Mouse (Mus musculus) liver, embryonic 11.5 days (tissue): Measurements from ENCODE around the gene Trim27. TPM values are rescaled to one million over a fixed set of nuclear protein-coding genes. Genes with fewer than 3 reads are reported as not detected.

Experiments
- ATAC-seq: fragments of 200-750 bp; cut with Nextera tagmentation; replicated peaks from 2 replicates; pipeline ENCODE4 v1.8.0; 2017; ENCODE audit warnings: moderate number of reproducible peaks, mild to moderate bottlenecking, moderate TSS enrichment, moderate library complexity; ENCODE audit not compliant: low FRiP score
- DNase-seq: peaks from one replicate; pipeline ENCODE4 v3.0.0-alpha.2; 2017; ENCODE audit warnings: low spot score
- H3K27ac ChIP-seq: fragments of 300-500 bp; sonication (generic); 2 replicates; pipeline ENCODE4 v1.5.1; 2014; ENCODE audit warnings: mild to moderate bottlenecking, low read depth, low read length, control low read depth
- H3K27me3 ChIP-seq: fragments of 300-500 bp; sonication (generic); replicated peaks from 2 replicates; pipeline ENCODE4 v1.6.1; 2014; ENCODE audit warnings: low read length, mixed read lengths; ENCODE audit not compliant: control insufficient read depth, insufficient read depth
- H3K36me3 ChIP-seq: fragments of 300-500 bp; sonication (generic); 2 replicates; pipeline ENCODE4 v1.6.1; 2014; ENCODE audit warnings: mild to moderate bottlenecking, low read length, moderate library complexity, mixed read lengths; ENCODE audit not compliant: control insufficient read depth, insufficient read depth
- H3K4me1 ChIP-seq: fragments of 300-500 bp; sonication (generic); replicated peaks from 2 replicates; pipeline ENCODE4 v1.6.1; 2014; ENCODE audit warnings: low read length, mixed read lengths; ENCODE audit not compliant: control insufficient read depth, insufficient read depth
- H3K4me2 ChIP-seq: fragments of 300-500 bp; sonication (generic); 2 replicates; pipeline ENCODE4 v1.6.1; 2014; ENCODE audit warnings: mild to moderate bottlenecking, control low read depth, moderate library complexity
- H3K4me3 ChIP-seq: fragments of 300-500 bp; sonication (generic); 2 replicates; pipeline ENCODE4 v1.5.1; 2014; ENCODE audit warnings: low read depth, low read length, control low read depth
- H3K9ac ChIP-seq: fragments of 300-500 bp; sonication (generic); 2 replicates; pipeline ENCODE4 v1.6.1; 2014; ENCODE audit warnings: low read depth, low read length, control low read depth
- H3K9me3 ChIP-seq: fragments of 300-500 bp; sonication (generic); 2 replicates; pipeline ENCODE4 v1.6.1; 2016; ENCODE audit warnings: low read length, inconsistent platforms, mixed read lengths; ENCODE audit not compliant: control insufficient read depth
- WGBS: fragments of 180-500 bp; shearing (Covaris S2); extraction: QIAGEN DNeasy Blood & Tissue Kit; methylation state at CpG from one replicate; pipeline ENCODE4 v1.1.7; 2014; 5-methylcytosine and 5-hydroxymethylcytosine counted together
- polyA plus RNA-seq: library from polyadenylated mRNA; unstranded; fragments of >200 nt; fragmentation: Nextera tagmentation; extraction: Ambion mirVana; gene quantifications from 2 replicates; pipeline ENCODE4 v1.2.1, GENCODE M21; 2014

Trim27 gene
- polyA plus RNA-seq, 1 experiment from 2014 or later: 165 TPM

GRCm38 (mm10) chr13:21169657-21170430 is 9.4 kb upstream of the Trim27 start:
- Histone ChIP-seq H3K4me2 (peak overlapping the region; percentile 99), H3K4me3 (peak overlapping the region; percentile 69), H3K9me3 (no peaks in the 10 kb centered on the region), H3K27me3 (no peaks in the 10 kb centered on the region; the same call in 1 of the 2 replicates), H3K9ac (peak overlapping the region; percentile 46; the same call in 1 of the 2 replicates), H3K4me1 (peaks cover 8% of the 10 kb centered on the region), H3K36me3 (no peaks in the 10 kb centered on the region), H3K27ac (no peak overlapping the region)
- under 1% methylated on average over 39 of the region's 39 CpGs for WGBS
- ATAC-seq: peak; percentile 78
- peak; percentile 89 for DNase-seq

GRCm38 (mm10) chr13:21170431-21171155 is 8.7 kb upstream of the Trim27 start:
- peak overlapping the region; percentile 69 for H3K4me3 ChIP-seq
- H3K4me2 ChIP-seq: peak overlapping the region; percentile 99
- H3K27ac ChIP-seq: no peak overlapping the region; the same call in 1 of the 2 replicates
- H3K9ac ChIP-seq: peak overlapping the region; percentile 40; the same call in 1 of the 2 replicates
- WGBS: 45% methylated on average over 17 of the region's 17 CpGs
- ATAC-seq (no peak), DNase-seq (no peak)
- no peaks in the 10 kb centered on the region for H3K27me3 ChIP-seq
- H3K9me3 ChIP-seq: no peaks in the 10 kb centered on the region
- H3K4me1 ChIP-seq: peaks cover 8% of the 10 kb centered on the region
- H3K36me3 ChIP-seq: no peaks in the 10 kb centered on the region

GRCm38 (mm10) chr13:21171156-21171530 is 8.1 kb upstream of the Trim27 start:
- Histone ChIP-seq H3K4me1 (peaks cover 8% of the 10 kb centered on the region), H3K27ac (no peak overlapping the region), H3K27me3 (no peaks in the 10 kb centered on the region), H3K36me3 (no peaks in the 10 kb centered on the region), H3K9ac (peak overlapping the region; percentile 40; the same call in 1 of the 2 replicates), H3K4me2 (peak overlapping the region; percentile 99), H3K4me3 (peak overlapping the region; percentile 44), H3K9me3 (no peaks in the 10 kb centered on the region)
- WGBS: 13% methylated on average over 15 of the region's 15 CpGs
- ATAC-seq (no peak), DNase-seq (no peak)

- DNase-seq: no peak
- Histone ChIP-seq H3K4me1 (peaks cover 8% of the 10 kb centered on the region), H3K27ac (no peak overlapping the region), H3K9me3 (no peaks in the 10 kb centered on the region), H3K9ac (peak overlapping the region; percentile 27; the same call in 1 of the 2 replicates), H3K4me2 (peak overlapping the region; percentile 99), H3K4me3 (peak overlapping the region; percentile 49), H3K27me3 (no peaks in the 10 kb centered on the region), H3K36me3 (no peaks in the 10 kb centered on the region)
- ATAC-seq: no peak
- WGBS: under 1% methylated on average over 12 of the region's 12 CpGs
Measured at GRCm38 (mm10) chr13:21171600-21172150, 7.6 kb upstream of the Trim27 start.

- ATAC-seq: peak; percentile 80
- H3K27me3 ChIP-seq: no peaks in the 10 kb centered on the region
- peak; percentile 85 for DNase-seq
- H3K9me3 ChIP-seq: no peaks in the 10 kb centered on the region
- peak overlapping the region; percentile 99 for H3K4me2 ChIP-seq
- peaks cover 8% of the 10 kb centered on the region for H3K4me1 ChIP-seq
- peak overlapping the region; percentile 57 for H3K9ac ChIP-seq
- no peaks in the 10 kb centered on the region for H3K36me3 ChIP-seq
- WGBS: under 1% methylated on average over 16 of the region's 16 CpGs
- no peak overlapping the region; the same call in 1 of the 2 replicates for H3K27ac ChIP-seq
- peak overlapping the region; percentile 49 for H3K4me3 ChIP-seq
Measured at GRCm38 (mm10) chr13:21172241-21173027, 6.8 kb upstream of the Trim27 start.

GRCm38 (mm10) chr13:21173072-21173471 is 6.2 kb upstream of the Trim27 start:
- no peak overlapping the region; the same call in 1 of the 2 replicates for H3K27ac ChIP-seq
- H3K4me2 ChIP-seq: peak overlapping the region; percentile 99
- H3K36me3 ChIP-seq: no peaks in the 10 kb centered on the region
- peak; percentile 63 for DNase-seq
- no peaks in the 10 kb centered on the region for H3K9me3 ChIP-seq
- peak overlapping the region; percentile 49 for H3K4me3 ChIP-seq
- no peaks in the 10 kb centered on the region for H3K27me3 ChIP-seq
- peaks cover 8% of the 10 kb centered on the region for H3K4me1 ChIP-seq
- WGBS: under 1% methylated on average over 11 of the region's 11 CpGs
- no peak; the same call in 1 of the 2 replicates for ATAC-seq
- H3K9ac ChIP-seq: peak overlapping the region; percentile 57

GRCm38 (mm10) chr13:21176733-21177132 is 2.5 kb upstream of the Trim27 start:
- Histone ChIP-seq H3K36me3 (peaks cover 2% of the 10 kb centered on the region; the same call in 1 of the 2 replicates), H3K27ac (no peak overlapping the region), H3K4me1 (peaks cover 15% of the 10 kb centered on the region), H3K4me3 (no peak overlapping the region), H3K27me3 (no peaks in the 10 kb centered on the region), H3K9ac (no peak overlapping the region), H3K9me3 (no peaks in the 10 kb centered on the region), H3K4me2 (no peak overlapping the region)
- ATAC-seq: no peak
- DNase-seq: no peak
- 80% methylated on average over 11 of the region's 11 CpGs for WGBS

GRCm38 (mm10) chr13:21177657-21178056 is 1.6 kb upstream of the Trim27 start:
- WGBS: 59% methylated on average over 5 of the region's 5 CpGs
- DNase-seq (no peak), ATAC-seq (no peak)
- Histone ChIP-seq H3K4me1 (peaks cover 22% of the 10 kb centered on the region), H3K4me3 (no peak overlapping the region), H3K4me2 (no peak overlapping the region), H3K36me3 (peaks cover 11% of the 10 kb centered on the region; the same call in 1 of the 2 replicates), H3K27ac (no peak overlapping the region), H3K9me3 (no peaks in the 10 kb centered on the region), H3K27me3 (no peaks in the 10 kb centered on the region), H3K9ac (no peak overlapping the region)
